Comparison of ENCODE assay signal across 24 mouse cellular contexts in genomic region chr14:79236261-79236660, GRCm38 (mm10). TPM values are rescaled to one million over a fixed set of nuclear protein-coding genes. Genes with fewer than 3 reads are reported as not detected.
DNase-seq lines count a peak whose midpoint lies in the region; TF ChIP-seq lines count a peak whose summit lies in the region.
"Had no signal": no experiment of that assay in that cellular context is flagged by ENCODE, and none has a peak within 500 bp of the region (broad histone marks: within the 10 kb centered on the region; RNA-seq: fewer than 3 reads in every experiment).

No protein-coding gene starts in this region.

- no peak overlapping the region for H3K4me3 ChIP-seq in spleen, adult 2 months (ENCODE audit: extremely low read depth, insufficient read depth, insufficient read length)
- H3K4me3 ChIP-seq: erythroblast, embryonic 14.5 days; limb, embryonic 10.5 days had no signal

- 0 out of 2 replicates have a peak overlapping the region, but pooled peaks have one; percentile 5 for H3K27ac ChIP-seq in spleen, adult 2 months (ENCODE audit: insufficient read depth, low read length)
- H3K27ac ChIP-seq: limb, embryonic 10.5 days; macrophage had no signal

- no peaks in the 10 kb centered on the region for H3K36me3 ChIP-seq in spleen, adult 2 months (ENCODE audit: control insufficient read depth, insufficient read depth, low read length)
- H3K36me3 ChIP-seq: limb, embryonic 10.5 days had no signal

- TF ChIP-seq CTCF in spleen, adult 2 months (IDR thresholded peaks at IDR 0.05; ENCODE audit: extremely low read depth, insufficient read depth, insufficient read length, insufficient replicate concordance), result no peak

- H3K27me3 ChIP-seq in spleen, adult 2 months (ENCODE audit: control insufficient read depth, insufficient read depth, low read length), result no peaks in the 10 kb centered on the region

- H3K4me1 ChIP-seq in spleen, adult 2 months (ENCODE audit: control insufficient read depth, insufficient read depth, insufficient read length), result peaks cover 2% of the 10 kb centered on the region; the same call in 1 of the 2 replicates

- 64% methylated on average over 6 of the region's 6 CpGs for WGBS in spleen, adult 2 months

- peak; percentile 64 for DNase-seq in heart, adult 11 months
- no peak for DNase-seq in heart, postnatal 10 days
- DNase-seq in spleen, adult 2 months (ENCODE audit: low read depth in 1 of 2, low spot score in 2 of 2), result peak in 1 of 2 experiments; percentile 22
- DNase-seq in spleen, adult 18-20 months, result no peak
- DNase-seq in T-cell, adult 2 months (ENCODE audit: low spot score), result peak; percentile 71
- peak; percentile 67 for DNase-seq in thymus, postnatal 14 days
- no peak for DNase-seq in cerebellum, postnatal 4 days (ENCODE audit: low spot score in 2 of 2)
- no peak for DNase-seq in urinary bladder, postnatal 4 days (ENCODE audit: low spot score in 2 of 2)
- DNase-seq: adrenal gland, adult 2 months; cerebellum, postnatal 36 days; gastrocnemius, postnatal 25 days; kidney, adult 8-10 months; kidney, postnatal 4 days; lung, adult 2 months had no signal

- intact Hi-C loops in heart, postnatal 10 days (cut with DNase I), result no loop called here

- no peak for TF ChIP-seq POLR2A in spleen, adult 2 months (IDR thresholded peaks at IDR 0.05; ENCODE audit: low read depth, low read length)

RNA-seq across cellular contexts. Expression of gene Zfp957, which starts 10.9 kb away (rescaled TPM):
- not detected for total RNA-seq in heart, postnatal 10 days (2021)
- polyA plus RNA-seq in spleen, adult 2 months (2012; rRNA removed), result not detected in 2 replicates
- total RNA-seq: adrenal gland, adult 2 months; gastrocnemius, postnatal 25 days; MEL had no signal
- polyA plus RNA-seq: adrenal gland, adult 2 months; C2C12; embryonic facial prominence, embryonic 11.5 days; erythroblast, embryonic 14.5 days; heart, postnatal 0 days; hindbrain, embryonic 16.5 days; limb, embryonic 10.5 days; liver, embryonic 11.5 days; lung, adult 2 months; macrophage; midbrain, embryonic 11.5 days had no signal

Comparison
In these comparisons a context has a peak if more than half of its experiments do, and no peak if none do; other contexts are left out.
1. DNase-seq: peak in heart, adult 11 months (single experiment), T-cell, adult 2 months (single experiment) and thymus, postnatal 14 days (single experiment); none in heart, postnatal 10 days (0 of 2), spleen, adult 18-20 months (0 of 2), cerebellum, postnatal 4 days (0 of 2) and urinary bladder, postnatal 4 days (0 of 2).